Mouse (Mus musculus) spleen, adult 2 months (tissue): ENCODE data around the gene Rprd2.

Experiments used
- CTCF ChIP-seq: fragments of 200-500 bp; IDR thresholded peaks from 2 replicates; pipeline ENCODE4 v1.5.1; 2011; ENCODE audit warnings: mild to moderate bottlenecking, inconsistent platforms; ENCODE audit not compliant: insufficient read depth, insufficient read length, insufficient replicate concordance; ENCODE audit errors: extremely low read depth
- POLR2A ChIP-seq: fragments of 200-500 bp; IDR thresholded peaks from 2 replicates; pipeline ENCODE4 v1.6.1; 2011; ENCODE audit warnings: low read depth, low read length, inconsistent platforms

DNA sequence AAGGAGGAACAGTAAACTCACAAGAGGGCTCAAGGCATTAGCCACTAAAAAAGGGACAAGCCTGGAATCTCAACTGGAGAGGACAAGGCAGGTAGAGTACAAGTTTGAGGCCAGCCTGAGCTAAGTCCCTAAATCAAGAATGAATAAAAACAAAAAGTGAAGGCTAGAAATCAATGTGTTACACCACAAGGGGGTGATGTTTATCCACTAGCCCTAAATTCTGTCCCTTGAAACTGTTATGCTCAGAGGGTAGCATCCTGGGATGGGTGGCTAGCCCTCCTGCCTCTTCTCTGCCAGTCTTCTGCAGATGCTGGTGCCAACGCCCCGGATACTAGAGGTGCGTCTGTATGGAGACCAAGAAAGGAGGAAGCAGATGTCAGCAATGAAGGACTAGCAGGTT, 41.7 kb upstream of the Rprd2 start:
- no peak for TF ChIP-seq POLR2A
- TF ChIP-seq CTCF, result no peak
